Mouse (Mus musculus) cerebellum, adult 2 months (tissue): Measurements from ENCODE around the gene Olfr1329.
"Not testable (repeated sequence)": the region's sequence is repeated elsewhere in the genome, so short reads cannot be mapped to it uniquely, and the experiment has no call there.

ENCODE experiments used
- CTCF ChIP-seq: fragments of 200-500 bp; IDR thresholded peaks from 2 replicates; pipeline ENCODE4 v1.5.1; 2011; ENCODE audit warnings: low read depth, mild to moderate bottlenecking, control low read depth, low read length, moderate library complexity, borderline replicate concordance; ENCODE audit not compliant: insufficient read depth
- POLR2A ChIP-seq: fragments of 200-500 bp; IDR thresholded peaks from 2 replicates; pipeline ENCODE4 v1.6.1; 2011; ENCODE audit warnings: low read length, control low read depth, borderline replicate concordance; ENCODE audit not compliant: insufficient read depth

DNA sequence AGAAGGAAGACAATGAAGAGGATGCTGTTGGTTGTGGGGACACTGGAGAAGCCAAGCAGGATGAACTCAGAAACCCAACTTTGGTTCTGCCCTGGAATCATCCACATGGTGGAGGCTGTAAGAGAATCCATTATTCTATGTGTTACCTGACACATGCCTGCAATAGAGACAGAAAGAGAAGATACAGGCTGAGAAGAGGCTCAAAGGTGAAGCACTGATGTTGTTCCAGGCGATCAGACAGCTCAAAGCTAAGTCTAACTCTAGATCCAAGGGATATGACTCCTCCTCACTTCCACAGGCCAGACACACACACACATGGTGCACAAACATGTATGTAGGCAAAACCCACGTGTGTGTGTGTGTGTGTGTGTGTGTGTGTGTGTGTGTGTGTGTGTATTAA, at the start of gene Olfr1329:
- TF ChIP-seq CTCF, POLR2A: not testable (repeated sequence)
